ENCODE assay signal across 17 mouse cellular contexts in the genomic region with DNA sequence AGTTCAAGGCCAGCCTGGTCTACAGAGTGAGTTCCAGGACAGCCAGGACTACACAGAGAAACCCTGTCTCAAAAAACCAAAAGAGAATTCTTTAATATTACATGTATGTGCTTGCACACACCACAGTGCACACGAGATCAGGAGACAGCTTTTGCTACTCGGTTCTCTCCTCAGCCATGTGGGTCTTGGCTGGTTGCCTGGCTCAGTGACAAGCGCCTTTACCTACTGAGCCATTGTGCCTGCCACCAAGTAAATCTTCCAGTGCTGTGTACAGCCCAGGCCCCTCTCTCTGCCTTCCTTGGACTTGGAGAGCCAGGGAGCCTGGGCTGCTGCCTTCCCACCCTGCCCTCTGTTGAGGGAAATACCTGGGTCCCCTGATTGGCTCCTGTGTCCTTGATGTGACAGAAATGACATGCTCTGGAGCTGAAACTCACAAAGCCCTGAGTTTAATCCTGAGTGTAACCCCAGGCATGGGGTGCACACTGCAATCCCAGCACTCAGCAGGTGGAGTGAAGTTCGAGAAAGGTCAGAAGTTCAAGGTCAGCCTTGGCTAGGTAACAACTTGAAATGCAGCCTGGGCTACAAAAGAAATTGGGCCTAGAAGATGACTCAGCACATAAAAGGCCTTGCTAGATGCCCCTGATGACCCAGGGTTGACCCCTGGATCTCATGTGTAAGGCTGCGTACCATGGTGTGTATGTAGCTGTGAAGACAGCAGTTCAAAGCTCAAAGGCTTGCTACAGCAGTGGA. TPM values are rescaled to one million over a fixed set of nuclear protein-coding genes. Genes with fewer than 3 reads are reported as not detected.
DNase-seq lines count a peak whose midpoint lies in the region; ATAC-seq and TF ChIP-seq lines count a peak whose summit lies in the region.
"Had no signal": no experiment of that assay in that cellular context is flagged by ENCODE, and none has a peak within 500 bp of the region (broad histone marks: within the 10 kb centered on the region; RNA-seq: fewer than 3 reads in every experiment).

No protein-coding gene starts in this region.

- no peak overlapping the region for H3K27ac ChIP-seq in forebrain, embryonic 13.5 days
- no peak overlapping the region for H3K27ac ChIP-seq in forebrain, embryonic 10.5 days
- H3K27ac ChIP-seq in liver, adult 2 months (replicated peaks; ENCODE audit: insufficient read depth, low read depth, low read length) = no peak overlapping the region
- no peak overlapping the region for H3K27ac ChIP-seq in liver, embryonic 11.5 days (ENCODE audit: low read depth, low read length)
- H3K27ac ChIP-seq: heart, embryonic 13.5 days; hindbrain, embryonic 15.5 days; limb, embryonic 13.5 days; liver, embryonic 15.5 days; macrophage had no signal

- H3K9me3 ChIP-seq in forebrain, embryonic 13.5 days (replicated peaks) = no peaks in the 10 kb centered on the region
- no peaks in the 10 kb centered on the region for H3K9me3 ChIP-seq in forebrain, embryonic 10.5 days
- no peaks in the 10 kb centered on the region for H3K9me3 ChIP-seq in liver, embryonic 11.5 days (ENCODE audit: control insufficient read depth, low read length)
- H3K9me3 ChIP-seq: heart, embryonic 13.5 days; hindbrain, embryonic 15.5 days; limb, embryonic 13.5 days; liver, embryonic 15.5 days had no signal

- TF ChIP-seq POLR2A in liver, adult 2 months (IDR thresholded peaks at IDR 0.05; ENCODE audit: extremely low read depth, insufficient read depth, low read length) = no peak

- TF ChIP-seq CTCF in liver, adult 2 months (IDR thresholded peaks at IDR 0.05; ENCODE audit: low read depth, low read length) = no peak

- H3K4me3 ChIP-seq in forebrain, embryonic 13.5 days = no peak overlapping the region
- no peak overlapping the region for H3K4me3 ChIP-seq in forebrain, embryonic 10.5 days
- no peak overlapping the region for H3K4me3 ChIP-seq in liver, adult 2 months (ENCODE audit: insufficient read depth, low read depth, low read length)
- H3K4me3 ChIP-seq in liver, embryonic 11.5 days (ENCODE audit: low read depth, low read length) = no peak overlapping the region
- H3K4me3 ChIP-seq: hindbrain, embryonic 15.5 days; liver, embryonic 15.5 days had no signal

- peak; percentile 3; the same call in 1 of the 2 replicates for ATAC-seq in forebrain, embryonic 13.5 days
- no peak for ATAC-seq in liver, embryonic 11.5 days (replicated peaks; ENCODE audit: low FRiP score)

- H3K4me2 ChIP-seq in forebrain, embryonic 13.5 days = no peak overlapping the region
- H3K4me2 ChIP-seq in liver, embryonic 11.5 days = no peak overlapping the region
- H3K4me2 ChIP-seq: midbrain, embryonic 11.5 days had no signal

- H3K9ac ChIP-seq in forebrain, embryonic 13.5 days = no peak overlapping the region
- no peak overlapping the region for H3K9ac ChIP-seq in liver, adult 2 months (ENCODE audit: low read depth, low read length)
- H3K9ac ChIP-seq in liver, embryonic 11.5 days (ENCODE audit: low read depth, low read length) = no peak overlapping the region
- H3K9ac ChIP-seq: hindbrain, embryonic 15.5 days; liver, embryonic 15.5 days had no signal

- H3K79me2 ChIP-seq in liver, adult 2 months (ENCODE audit: control insufficient read depth, insufficient read depth, low read length) = no peaks in the 10 kb centered on the region

- peaks cover 16% of the 10 kb centered on the region; the same call in 1 of the 2 replicates for H3K36me3 ChIP-seq in forebrain, embryonic 13.5 days (ENCODE audit: poor library complexity, severe bottlenecking)
- H3K36me3 ChIP-seq in forebrain, embryonic 10.5 days (replicated peaks) = peaks cover 20% of the 10 kb centered on the region; the same call in 1 of the 2 replicates
- no peaks in the 10 kb centered on the region for H3K36me3 ChIP-seq in liver, adult 2 months (ENCODE audit: control insufficient read depth, insufficient read depth, low read length)
- H3K36me3 ChIP-seq in liver, embryonic 11.5 days (ENCODE audit: control insufficient read depth, insufficient read depth, low read length) = peaks cover 5% of the 10 kb centered on the region; the same call in 1 of the 2 replicates
- H3K36me3 ChIP-seq: hindbrain, embryonic 15.5 days had no signal

- H3K27me3 ChIP-seq in forebrain, embryonic 13.5 days = no peaks in the 10 kb centered on the region
- no peaks in the 10 kb centered on the region for H3K27me3 ChIP-seq in forebrain, embryonic 10.5 days (ENCODE audit: poor library complexity, severe bottlenecking)
- H3K27me3 ChIP-seq in liver, adult 2 months (ENCODE audit: control insufficient read depth, insufficient read depth, low read length) = no peaks in the 10 kb centered on the region
- H3K27me3 ChIP-seq in liver, embryonic 11.5 days (replicated peaks; ENCODE audit: control insufficient read depth, insufficient read depth, low read length) = no peaks in the 10 kb centered on the region
- H3K27me3 ChIP-seq: heart, embryonic 13.5 days; hindbrain, embryonic 15.5 days; limb, embryonic 13.5 days; liver, embryonic 15.5 days had no signal

- H3K4me1 ChIP-seq in forebrain, embryonic 13.5 days = 0 out of 2 replicates have a peak, but pooled peaks cover 4% of the 10 kb centered on the region
- peaks cover 16% of the 10 kb centered on the region for H3K4me1 ChIP-seq in forebrain, embryonic 10.5 days
- peaks cover 4% of the 10 kb centered on the region for H3K4me1 ChIP-seq in liver, adult 2 months (ENCODE audit: control insufficient read depth, insufficient read depth, low read length)
- peaks cover 2% of the 10 kb centered on the region; the same call in 1 of the 2 replicates for H3K4me1 ChIP-seq in liver, embryonic 11.5 days (replicated peaks; ENCODE audit: control insufficient read depth, insufficient read depth, low read length)
- H3K4me1 ChIP-seq: liver, embryonic 15.5 days had no signal

- 86% methylated on average over 5 of the region's 5 CpGs for WGBS in forebrain, embryonic 13.5 days
- WGBS in forebrain, embryonic 10.5 days = 88% methylated on average over 5 of the region's 5 CpGs
- 66% methylated on average over 5 of the region's 5 CpGs for WGBS in liver, adult 2 months
- WGBS in liver, embryonic 11.5 days = 91% methylated on average over 5 of the region's 5 CpGs

- peak; percentile 38 for DNase-seq in adrenal gland, adult 2 months
- DNase-seq in adrenal gland, adult 8-10 months = no peak
- no peak for DNase-seq in forebrain, embryonic 10.5 days (ENCODE audit: extremely low spot score, low spot score)
- peak; percentile 61 for DNase-seq in liver, adult 2 months (ENCODE audit: extremely low read depth, low read depth, low spot score)
- no peak for DNase-seq in liver, embryonic 11.5 days (ENCODE audit: low spot score)
- peak; percentile 55 for DNase-seq in WW6 (ENCODE audit: low read depth, low spot score)
- no peak for DNase-seq in layer of hippocampus, adult 8-10 months (ENCODE audit: low spot score in 2 of 2)

RNA-seq across cellular contexts. Expression of gene Ap5z1, which starts 14.3 kb away (rescaled TPM):
- 10 to 100 TPM; 18.5 to 22.7 TPM for total RNA-seq in adrenal gland, adult 2 months (2021)
- polyA plus RNA-seq in adrenal gland, adult 2 months (2012; rRNA removed) = 75.8 and 77.7 TPM in 2 replicates
- total RNA-seq in adrenal gland, adult 8-10 months (2022) = 10 to 100 TPM; 18.4 to 36.8 (median 26.5) TPM
- 12.0 and 12.2 TPM in 2 replicates for polyA plus RNA-seq in forebrain, embryonic 13.5 days (2015; fragmentation: Nextera tagmentation; extraction: Ambion mirVana)
- 10.6 and 12.5 TPM in 2 replicates for polyA plus RNA-seq in forebrain, embryonic 10.5 days (2016; fragmentation: Nextera tagmentation; extraction: Ambion mirVana)
- total RNA-seq in liver, adult 2 months (2014; rRNA removed) = 3.6 and 6.9 TPM in 2 replicates
- polyA plus RNA-seq in liver, adult 2 months (2012; rRNA removed) = 23.3 and 24.9 TPM in 2 replicates
- polyA plus RNA-seq in liver, embryonic 11.5 days (2014; fragmentation: Nextera tagmentation; extraction: Ambion mirVana) = 11.7 and 11.9 TPM in 2 replicates
- 10 to 100 TPM; 22.8 to 30.2 (median 26.2) TPM for total RNA-seq in layer of hippocampus, adult 8-10 months (2022)

RNA-seq across cellular contexts. Expression of gene Papolb, which starts 51.8 kb away (rescaled TPM):
- under 1 TPM; 0.09 to 0.21 TPM for total RNA-seq in adrenal gland, adult 2 months (2021)
- 0.03 TPM in 1 of 2 replicates, not detected in the other for polyA plus RNA-seq in adrenal gland, adult 2 months (2012; rRNA removed)
- under 1 TPM; 0.06 to 0.35 (median 0.26) TPM for total RNA-seq in adrenal gland, adult 8-10 months (2022)
- polyA plus RNA-seq in forebrain, embryonic 13.5 days (2015; fragmentation: Nextera tagmentation; extraction: Ambion mirVana) = 0.06 and 0.12 TPM in 2 replicates
- 0.06 and 0.21 TPM in 2 replicates for polyA plus RNA-seq in forebrain, embryonic 10.5 days (2016; fragmentation: Nextera tagmentation; extraction: Ambion mirVana)
- not detected in 2 replicates for total RNA-seq in liver, adult 2 months (2014; rRNA removed)
- polyA plus RNA-seq in liver, adult 2 months (2012; rRNA removed) = not detected in 2 replicates
- polyA plus RNA-seq in liver, embryonic 11.5 days (2014; fragmentation: Nextera tagmentation; extraction: Ambion mirVana) = 0.19 TPM in 1 of 2 replicates, not detected in the other
- total RNA-seq in layer of hippocampus, adult 8-10 months (2022) = under 1 TPM; 0.55 to 0.87 (median 0.66) TPM
- polyA plus RNA-seq: CD4-positive, CD25-positive, alpha-beta regulatory T cell, adult 4 months; liver, embryonic 15.5 days; macrophage; stomach, embryonic 16.5 days; thymus, postnatal 0 days had no signal

Comparison
In these comparisons a context has a peak if more than half of its experiments do, and no peak if none do; other contexts are left out.
1. DNase-seq: peak in adrenal gland, adult 2 months (single experiment), liver, adult 2 months (single experiment) and WW6 (single experiment); none in adrenal gland, adult 8-10 months (single experiment), forebrain, embryonic 10.5 days (single experiment), liver, embryonic 11.5 days (single experiment) and layer of hippocampus, adult 8-10 months (0 of 2).